Mouse (Mus musculus) thymus, adult 18-20 months (tissue): ENCODE measurements around the gene Gucy1b1.

Experiments
- DNase-seq, 2 experiments: peaks; one replicate each; pipeline ENCODE4 v3.0.0; 2022; ENCODE audit warnings: mixed read lengths in 2 of 2

Gucy1b1 gene

DNA sequence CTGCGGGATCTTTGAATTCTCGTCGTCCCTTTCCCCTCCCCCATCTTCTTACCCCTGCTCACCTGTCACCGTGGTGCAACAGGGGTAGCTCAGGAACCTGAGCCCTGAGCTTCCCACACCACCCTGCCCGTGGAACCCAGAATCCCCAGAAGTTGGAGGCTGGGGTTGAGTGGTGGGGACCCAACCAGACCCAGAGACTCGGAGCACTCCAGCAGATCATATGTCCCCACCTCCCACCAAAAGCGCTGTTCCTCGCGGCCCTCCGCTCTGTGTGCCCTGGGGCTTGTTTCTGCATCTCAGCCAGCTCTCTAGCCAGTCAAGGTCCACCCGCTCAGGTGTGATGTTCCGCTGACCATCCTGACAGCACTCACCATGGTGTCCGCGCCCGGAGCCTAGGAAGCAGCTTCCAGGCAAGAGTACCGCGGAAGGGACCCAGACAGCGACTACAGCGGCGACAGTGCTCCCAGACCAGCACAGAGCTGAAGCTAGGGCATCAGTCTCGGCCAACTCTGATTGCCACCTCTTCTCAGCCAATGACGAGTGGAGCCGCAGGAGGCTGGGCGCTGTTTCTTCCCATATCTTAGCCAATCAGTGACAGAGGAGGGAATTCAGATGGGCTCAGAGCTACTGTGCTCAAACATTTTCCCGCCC is at the start of gene Gucy1b1:
TSS of gene Gucy1b1 (minus strand) at position 489 of the 651 bp plus-strand sequence.
- peak; percentile 30 to 51 for DNase-seq

DNA sequence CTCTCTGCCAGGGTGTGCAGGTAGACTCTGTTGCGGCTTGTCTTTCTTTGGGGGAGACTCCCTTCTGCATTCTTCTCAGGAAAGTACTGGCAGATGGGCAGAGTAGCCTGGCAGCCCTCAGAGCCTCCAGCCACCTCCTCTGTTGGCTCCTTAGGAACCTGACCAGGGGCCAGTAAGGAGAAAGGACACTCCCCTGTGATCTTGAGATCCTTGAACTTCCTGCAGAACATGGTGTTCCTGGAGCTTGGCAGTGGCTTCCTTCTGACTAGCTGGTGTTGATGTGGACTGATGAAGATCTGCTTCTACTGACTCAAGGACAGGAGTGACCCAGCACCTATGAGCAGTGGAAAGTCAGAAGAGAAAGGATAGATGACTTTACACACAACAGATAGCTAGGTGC is 44.4 kb upstream of the Gucy1b1 start:
- DNase-seq = no peak

DNA sequence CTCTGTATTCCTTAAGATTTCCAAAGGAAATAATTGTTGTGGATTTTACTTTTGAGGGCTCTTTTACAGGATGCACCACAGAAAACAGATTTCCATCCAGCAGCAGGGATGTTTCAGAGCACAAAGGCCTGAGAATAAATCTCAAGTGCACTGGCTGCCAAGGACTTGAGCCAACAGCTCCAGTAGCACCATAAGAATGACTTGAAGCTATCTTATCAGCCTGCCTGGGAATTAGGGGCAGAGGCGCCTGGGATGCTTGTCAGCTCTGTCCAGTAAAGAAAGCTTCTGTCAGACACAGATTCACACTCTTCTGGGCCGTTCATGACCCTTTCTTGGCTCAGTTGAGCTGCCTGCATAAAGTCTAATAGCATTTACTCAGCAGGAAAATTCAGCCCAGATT is 38.0 kb upstream of the Gucy1b1 start:
- no peak for DNase-seq

DNA sequence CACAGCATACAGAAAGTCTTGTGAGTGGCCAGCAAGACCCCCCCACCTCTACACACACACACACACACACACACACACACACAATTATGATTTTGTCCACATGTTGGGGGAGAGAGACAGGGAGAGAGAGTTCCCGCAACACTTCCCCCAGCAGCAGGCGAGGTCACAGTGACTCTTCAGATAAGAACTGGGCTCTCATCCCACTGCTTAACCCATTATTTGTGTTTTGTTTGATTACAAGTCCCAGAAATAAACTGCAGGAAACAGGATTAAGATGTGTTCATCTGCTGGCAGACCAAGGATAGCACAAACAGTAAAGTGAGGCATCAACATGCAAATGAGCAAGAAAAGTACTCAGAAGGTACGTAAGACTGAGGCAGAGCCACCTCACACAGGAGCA is 37.5 kb upstream of the Gucy1b1 start:
- no peak for DNase-seq

DNA sequence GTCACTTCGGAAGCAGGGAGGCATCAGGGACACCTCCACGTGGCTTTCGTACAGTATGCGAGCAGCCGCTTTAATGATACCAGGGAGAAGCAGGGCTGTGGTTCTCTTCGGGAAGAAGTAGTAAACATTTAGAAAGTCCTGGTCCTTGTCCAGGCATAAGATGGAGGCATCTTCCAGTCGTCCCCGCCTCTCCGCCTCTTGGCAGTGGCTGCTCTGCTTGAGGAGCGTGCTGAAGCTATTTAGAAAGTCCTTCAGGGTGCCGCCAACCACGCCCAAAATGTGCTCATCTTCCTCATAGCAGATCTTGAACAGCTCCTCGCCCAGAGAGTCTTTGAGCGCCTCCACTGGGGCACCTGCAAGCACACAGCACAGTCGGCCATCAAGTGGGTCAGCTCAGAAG is 34.5 kb upstream of the Gucy1b1 start:
- no peak for DNase-seq

DNA sequence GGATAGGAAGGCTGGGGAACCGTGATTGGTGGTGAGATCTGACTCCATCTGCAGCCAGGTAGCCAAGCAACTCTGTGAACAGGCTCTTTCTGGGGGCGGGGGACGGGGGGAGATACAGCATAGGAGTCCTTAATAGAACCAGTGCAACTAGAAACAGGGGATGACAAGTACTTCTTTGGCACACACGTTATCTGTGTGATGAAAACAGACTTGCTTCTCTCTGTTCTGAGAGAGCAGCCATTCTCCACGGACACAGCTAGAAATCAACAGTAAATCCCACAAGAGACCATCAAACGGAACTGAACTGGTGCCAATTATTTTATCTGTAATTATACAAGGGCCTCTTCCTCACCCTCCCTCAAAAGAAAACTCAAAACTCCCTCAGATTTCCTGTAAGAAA is 29.7 kb upstream of the Gucy1b1 start:
- no peak for DNase-seq

DNA sequence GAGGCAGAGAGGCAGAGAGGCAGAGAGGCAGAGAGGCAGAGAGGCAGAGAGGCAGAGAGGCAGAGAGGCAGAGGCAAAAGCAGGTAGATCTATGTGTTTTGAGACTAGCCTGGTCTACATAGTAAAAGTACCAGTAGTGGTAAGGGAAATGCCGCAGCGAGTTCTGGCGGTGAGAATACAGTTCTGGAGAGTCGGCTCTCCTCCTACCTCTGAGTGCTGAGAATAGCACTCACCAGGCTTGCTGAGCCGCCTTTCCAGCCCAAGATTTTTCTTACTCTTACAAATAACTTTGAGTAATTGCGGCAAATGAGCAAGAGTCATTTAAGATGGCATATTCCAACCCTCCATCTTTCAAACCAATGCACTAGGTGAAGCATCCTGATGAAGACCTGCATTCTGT is 24.6 kb upstream of the Gucy1b1 start:
- no peak for DNase-seq

DNA sequence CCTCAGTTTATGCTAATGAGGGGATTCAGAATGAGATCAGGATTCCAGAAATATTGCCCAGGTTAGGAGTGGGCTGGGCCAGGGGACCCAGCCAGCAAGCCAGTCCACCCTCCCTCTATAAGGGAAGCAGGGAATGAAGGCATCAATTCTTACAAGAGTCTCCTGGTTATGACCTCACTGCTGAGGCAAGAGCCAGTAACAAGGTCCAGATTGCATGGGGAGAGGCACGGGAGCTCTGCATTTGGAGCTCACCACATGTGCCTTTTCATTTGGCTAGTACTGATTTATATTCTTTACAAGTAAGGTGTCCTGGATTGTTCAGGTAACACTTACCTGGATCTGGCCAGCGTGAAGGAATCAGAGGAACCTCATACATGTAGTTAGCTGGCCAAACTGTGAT is 22.3 kb upstream of the Gucy1b1 start:
- DNase-seq = no peak

DNA sequence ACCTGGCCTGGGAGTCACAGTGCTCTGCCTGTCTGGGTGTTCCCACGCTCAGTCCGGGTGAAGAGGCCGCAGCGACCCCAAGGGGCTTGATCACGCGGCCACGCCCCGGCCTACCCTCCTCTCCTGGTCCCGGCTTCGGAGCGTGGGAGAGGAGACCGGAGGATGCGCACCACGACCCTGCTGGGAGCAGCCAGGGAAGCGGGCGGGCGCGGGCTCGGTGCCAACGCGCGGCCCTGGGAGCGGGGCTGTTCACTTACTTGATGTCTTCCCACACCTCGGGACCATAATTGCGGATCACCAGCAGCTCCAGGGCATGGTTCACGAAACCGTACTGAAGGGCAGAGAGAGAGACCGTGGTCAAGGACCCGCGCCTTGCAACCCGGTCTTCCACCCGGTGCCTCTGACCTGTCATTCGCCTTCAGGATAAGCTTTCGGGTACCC is 728 bp downstream of the Gucy1b1 start:
- peak; percentile 20 to 26 for DNase-seq

DNA sequence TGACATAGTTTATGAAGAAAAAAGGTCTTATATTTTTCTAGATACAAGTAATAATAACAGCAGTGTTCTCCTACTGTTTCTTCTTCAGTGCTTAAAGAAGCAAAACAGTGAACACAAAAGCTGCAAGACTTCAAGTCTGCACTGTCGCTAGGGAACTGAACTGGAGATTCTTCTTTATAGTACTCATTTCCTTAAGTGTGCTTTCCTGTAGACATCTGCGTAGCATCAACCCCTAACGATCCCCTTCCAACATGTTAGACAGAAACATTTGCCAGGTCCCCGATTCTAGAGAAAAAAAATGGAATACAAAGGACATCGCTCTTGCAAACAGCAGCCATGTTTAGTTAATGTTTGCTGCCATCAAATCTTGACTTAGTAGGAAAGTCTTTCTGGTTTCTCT is 6.7 kb downstream of the Gucy1b1 start:
- no peak for DNase-seq

DNA sequence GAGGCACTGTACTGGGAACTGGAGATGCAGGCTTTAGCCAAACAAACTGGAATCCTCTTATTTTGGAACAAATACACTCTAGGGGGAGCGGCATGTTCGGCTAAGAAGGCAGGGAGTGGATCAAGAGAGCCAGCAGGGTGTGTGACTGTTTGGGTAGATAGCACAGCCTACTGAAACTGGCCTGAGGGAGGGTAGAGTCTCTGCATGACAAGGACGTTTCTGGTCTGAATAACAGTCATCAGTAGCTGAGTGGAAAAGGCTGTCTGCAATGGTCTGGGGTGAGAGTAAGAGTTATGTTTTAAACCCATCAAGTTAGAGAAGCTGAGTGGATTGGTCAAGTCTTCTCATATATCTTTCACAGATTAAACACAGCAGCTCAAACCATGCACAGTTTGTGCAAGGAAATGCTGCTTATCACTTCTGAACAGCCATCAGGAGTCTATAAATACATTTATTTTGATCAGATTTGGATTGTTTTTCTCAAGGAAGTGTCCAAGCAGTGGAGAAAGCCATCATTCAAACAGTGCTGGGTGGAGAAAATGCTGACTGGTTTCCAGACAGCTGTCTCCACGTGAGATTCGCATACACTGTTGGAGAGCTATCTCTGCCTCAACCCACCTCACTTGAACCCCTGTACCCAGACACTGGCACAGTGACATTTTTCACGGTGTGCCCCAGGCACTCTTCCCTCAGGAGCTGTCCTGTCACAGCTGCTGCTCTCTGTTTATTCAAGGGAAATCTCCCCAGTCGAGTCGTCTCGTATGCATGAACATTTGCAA is 12.9 kb downstream of the Gucy1b1 start:
- DNase-seq = no peak

DNA sequence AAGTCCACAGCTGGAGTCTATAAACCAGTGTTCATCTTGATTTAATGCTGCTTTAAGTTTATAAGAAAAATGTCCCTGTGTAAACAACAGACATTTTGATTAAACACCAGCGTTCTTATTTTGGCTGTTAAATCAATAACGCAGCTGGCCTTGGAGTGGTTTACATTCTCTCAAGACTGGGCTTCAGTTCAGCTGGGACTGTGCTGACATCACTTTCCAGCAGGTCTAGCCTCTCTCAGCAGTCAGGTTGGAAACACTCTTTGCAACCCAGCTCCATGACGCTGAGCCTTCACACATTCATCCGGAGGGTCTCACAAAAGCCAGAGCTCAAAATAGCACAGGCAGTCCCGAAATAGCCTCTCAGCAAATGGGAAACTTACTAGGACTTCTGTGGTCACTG is 17.3 kb downstream of the Gucy1b1 start:
- DNase-seq = no peak

DNA sequence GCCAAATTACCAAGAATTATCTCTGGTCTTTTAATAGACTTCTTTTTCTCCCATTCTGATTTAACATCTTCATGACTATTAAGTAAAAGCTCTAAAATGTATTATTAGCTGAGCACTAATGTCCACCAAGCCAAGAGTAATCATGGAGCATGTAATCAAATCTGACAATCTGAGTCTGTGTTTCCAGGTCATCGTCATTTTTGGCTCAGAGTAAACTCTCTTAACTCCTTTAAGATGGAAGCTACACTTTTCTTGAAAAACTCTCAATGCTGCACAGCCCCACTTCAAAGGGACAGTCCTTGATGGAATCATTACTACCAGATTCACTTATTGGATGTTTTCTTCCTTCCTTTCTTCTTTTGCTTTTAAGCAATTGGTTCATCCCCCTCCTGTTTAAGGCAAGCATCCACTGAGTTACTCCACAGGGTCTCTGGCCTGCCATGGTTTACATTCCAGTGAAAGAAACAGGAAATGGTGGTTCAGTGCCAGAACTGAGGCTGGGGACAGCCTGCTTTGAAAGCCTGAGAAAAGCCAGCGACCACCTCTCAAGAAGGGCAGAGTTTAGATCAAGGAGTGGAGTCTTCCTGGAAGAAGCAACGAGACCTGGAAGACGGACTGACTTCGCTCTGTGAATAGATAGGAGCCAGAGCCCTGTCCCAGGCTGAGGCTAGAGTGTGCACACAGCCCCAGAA is 20.1 kb downstream of the Gucy1b1 start:
- DNase-seq = no peak

DNA sequence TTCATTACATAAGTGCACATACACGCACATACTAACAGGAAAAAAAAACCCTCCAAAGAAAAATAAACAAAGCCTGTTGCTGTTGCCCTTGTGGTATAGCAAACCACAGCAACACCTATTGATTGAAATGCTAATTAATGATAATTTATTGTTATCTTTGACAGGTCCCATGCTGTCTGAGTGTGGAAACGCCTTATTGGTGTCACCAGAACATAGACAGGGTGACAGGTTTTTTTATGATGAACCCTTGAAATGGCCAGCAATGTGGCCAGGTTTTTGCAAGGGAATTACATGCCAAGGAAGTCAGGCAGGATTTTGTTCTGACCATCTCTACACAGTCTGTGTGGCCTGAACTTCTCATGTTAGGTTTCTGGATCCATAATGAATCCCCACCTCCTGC is 22.5 kb downstream of the Gucy1b1 start:
- DNase-seq = no peak

DNA sequence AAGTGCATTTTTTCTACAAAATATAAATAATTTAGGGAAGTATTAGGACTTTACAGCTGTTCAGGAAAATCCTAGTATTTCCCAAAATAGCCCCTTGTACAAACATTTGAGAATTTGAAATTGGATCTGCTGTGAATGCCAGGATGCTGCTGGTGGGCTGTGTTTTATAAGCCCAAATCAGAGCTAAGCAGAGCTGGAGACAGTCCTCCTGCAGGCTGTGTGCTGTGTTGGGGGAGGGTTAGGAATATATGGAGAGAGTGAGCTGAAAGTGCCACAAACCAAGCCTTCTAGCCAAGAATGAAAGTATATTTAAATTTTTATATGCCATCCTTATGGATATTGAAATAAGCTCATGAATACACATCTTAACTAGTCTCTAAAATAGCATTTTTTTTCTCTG is 23.0 kb downstream of the Gucy1b1 start:
- no peak for DNase-seq

DNA sequence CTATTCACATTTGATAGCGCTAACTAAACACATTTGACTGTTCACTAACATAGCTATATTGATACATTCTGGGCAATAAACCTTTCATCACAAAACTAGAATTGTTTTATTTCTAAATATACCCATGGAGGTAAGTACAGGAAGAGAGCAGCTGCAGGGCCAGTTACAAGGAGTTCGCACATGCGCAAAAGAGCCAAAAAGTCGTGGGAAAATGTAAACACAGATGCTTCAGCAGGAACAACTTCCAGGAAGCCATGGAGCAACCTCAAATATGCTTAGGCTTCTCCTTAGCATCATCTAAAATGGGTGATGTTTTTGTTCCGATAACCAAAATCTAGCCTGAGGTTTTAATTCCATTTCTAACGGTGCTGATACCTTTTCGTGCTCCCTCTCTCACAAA is 25.8 kb downstream of the Gucy1b1 start:
- no peak for DNase-seq

DNA sequence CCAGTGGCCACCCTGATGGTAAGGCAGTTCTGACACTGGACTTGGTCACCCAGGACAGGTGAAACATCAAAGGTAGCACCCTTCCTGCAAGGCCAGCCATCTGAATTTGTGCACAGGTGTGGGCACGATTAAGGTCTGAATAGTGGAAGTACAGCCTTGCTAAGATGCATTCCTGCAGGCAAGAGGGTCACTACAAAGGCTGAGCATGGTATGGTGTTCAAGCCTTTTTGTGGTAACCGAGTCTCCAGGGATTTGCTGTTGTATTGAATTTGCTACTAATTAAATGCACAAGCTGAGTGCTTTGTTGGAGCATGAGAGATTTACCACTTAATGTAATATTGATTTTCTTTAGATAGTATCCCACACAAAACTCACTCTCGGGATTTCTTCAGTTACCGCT is 26.4 kb downstream of the Gucy1b1 start:
- DNase-seq = no peak

DNA sequence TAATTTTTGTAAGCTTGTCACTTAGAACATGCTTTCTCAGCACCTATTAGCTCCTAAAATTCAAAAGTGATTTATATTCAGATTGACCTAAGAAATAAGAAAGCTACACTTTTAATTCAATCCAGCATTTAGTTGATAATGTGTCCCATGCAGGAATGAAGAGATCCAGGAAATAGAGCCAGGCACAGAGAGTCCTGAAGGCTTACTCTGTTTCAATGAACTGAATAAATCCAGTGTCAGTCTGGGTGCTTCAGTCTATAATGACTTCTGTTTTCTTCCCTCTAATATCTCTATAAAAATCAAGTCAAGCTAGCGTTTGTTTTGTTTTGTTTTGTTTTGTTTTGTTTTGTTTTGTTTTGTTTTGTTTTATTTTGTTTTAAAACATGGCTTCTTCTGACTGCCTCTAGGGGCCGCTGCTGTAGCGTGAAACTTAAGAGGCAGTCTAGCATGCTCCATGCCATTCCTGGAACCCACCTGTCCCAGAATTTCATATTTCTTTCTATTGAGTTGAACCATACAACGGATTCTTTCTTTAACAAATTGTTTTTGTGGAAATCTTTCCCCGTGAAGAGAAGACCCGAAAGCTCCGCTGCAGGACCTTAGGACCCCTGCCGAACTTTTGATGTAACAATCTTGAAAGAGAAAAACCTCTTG is 27.3 kb downstream of the Gucy1b1 start:
- DNase-seq = no peak

DNA sequence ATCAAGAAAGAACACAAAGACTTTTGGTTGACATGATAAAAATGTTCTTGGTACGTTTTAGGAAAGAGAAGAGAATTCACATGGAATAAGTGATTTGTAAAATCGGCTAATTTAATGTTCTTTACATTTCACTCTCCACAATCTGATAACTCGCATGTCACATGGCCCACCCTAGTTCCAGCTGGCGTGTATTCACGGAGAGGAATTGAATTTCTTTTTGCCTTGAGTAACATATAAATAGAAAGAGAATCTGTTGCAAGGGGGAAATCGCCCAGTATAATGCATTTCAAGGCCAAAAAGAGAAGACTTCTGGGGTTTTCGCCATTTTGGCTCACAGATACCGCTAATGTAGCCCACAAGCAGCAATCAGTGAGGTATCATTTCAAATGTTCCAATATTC is 28.4 kb downstream of the Gucy1b1 start:
- DNase-seq = no peak

DNA sequence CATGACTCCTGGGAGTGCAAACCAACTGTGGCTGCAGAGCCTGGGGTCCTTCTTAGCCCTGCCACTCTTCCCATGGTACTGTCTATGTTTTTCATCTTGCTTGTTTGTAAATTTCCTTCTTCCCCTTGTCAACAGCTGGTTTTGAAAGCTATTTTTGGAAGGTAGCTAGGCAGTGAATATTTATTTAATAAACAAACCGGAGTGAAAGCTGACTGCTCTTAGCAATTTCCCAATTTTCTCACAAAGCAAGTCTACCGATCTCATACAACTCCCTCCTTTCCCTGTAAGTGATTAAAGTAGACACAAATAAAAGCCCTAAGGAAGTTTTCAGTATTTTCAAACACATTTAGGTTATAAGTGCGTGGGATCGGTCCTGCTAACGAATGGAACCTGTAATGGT is 29.6 kb downstream of the Gucy1b1 start:
- no peak for DNase-seq

DNA sequence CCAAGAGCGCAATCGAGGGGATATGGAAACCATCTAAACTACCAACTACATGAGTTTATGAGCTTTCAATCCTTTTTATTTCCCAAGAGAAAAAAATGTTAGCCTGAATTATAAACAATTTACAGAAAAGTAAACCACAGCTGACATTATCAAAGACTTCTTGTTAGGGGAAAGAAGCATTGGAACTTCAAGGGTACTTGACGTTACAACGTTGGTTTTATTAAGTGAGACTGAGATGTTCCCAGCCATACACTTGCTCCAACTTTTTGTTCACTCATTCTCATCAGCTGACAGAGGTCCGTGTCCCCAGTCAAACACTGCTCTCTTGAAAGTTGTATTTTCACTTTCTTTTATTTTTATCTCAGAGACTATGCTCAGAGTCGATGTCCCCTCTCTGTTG is 30.8 kb downstream of the Gucy1b1 start:
- no peak for DNase-seq

DNA sequence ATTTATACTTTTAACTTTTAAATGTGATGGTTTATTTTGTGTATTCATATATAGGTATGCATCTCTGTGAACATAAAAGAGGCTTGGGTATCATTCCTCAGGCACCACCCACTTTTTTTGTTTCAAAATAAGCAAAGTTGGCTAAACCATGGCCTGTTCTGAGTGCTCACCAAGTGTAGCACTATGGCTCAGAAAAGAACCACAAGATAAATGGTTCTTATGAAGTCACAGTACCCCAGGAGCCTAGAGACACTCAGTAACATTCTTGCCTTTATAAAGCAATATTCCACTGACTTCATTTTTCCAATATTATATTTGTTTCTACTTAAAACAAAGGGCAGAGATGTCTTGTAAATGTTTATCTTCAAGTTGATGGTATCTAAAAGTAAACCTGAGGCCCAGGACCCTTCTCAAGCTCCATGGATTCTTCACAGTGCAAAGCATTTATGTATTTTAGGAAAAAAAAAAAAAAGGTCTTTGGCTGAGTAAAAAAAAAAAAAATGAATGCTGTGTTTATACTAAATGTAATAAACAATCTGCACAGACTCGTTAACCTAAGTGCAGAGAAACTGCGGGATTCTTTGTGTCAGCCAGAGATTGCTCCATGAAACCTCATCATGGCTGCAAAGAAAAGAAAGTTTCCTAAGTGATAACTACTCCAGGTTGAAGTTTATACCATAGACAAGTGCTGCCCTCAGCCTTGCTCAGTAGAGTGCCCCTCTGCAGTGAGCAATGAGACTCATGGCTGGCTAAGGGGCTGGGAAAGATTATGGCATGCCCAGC is 38.0 kb downstream of the Gucy1b1 start:
- DNase-seq = no peak
